Mouse (Mus musculus): ENCODE data around the gene Repin1. TPM values are rescaled to one million over a fixed set of nuclear protein-coding genes. Genes with fewer than 3 reads are reported as not detected.

Gene Repin1
- polyA plus RNA-seq, 1 experiment from 2014 or later = 44.1 TPM

DNA sequence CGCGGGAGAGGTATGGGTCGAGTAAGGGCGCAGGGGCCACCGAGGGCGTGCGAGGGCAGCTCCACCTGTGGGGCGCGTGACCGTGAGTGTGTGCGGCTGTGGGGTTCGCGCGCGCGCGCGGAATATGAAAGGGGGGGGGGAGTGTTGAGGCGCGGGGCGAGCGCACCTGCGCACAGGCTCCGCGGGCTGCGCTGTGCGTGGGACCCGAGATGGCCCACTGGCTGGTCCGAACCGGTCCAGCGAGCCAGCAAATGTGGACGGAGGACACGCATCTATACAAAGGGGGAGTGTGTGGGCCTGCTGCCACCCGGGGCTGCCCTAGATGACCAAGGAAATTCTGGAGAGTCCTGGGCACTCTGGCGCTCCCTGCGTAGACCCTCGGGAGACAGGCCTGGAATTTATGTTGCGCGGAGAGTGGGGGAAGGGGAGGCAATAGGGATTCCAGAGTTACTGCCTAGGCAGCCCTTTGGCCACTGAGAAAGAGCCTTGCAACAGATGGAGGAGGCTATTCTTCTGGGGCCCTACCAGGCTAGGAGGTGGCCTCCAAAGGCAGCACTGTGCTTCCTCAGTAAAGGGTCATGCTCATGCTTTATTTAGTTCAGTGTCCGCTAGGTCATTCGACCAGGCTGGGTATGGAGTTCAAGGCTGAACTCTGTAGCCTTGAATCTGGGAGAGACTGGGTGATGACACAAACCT lies 508 bp downstream of the Repin1 start:
- peak overlapping the region; percentile 87 for H3K4me2 ChIP-seq
- peak overlapping the region; percentile 94 for H3K9ac ChIP-seq (ENCODE audit: low read length)
- peak overlapping the region; percentile 74 for H3K27ac ChIP-seq (ENCODE audit: low read depth, low read length)
- H3K4me3 ChIP-seq (ENCODE audit: low read depth, low read length) = peak overlapping the region; percentile 92
- DNase-seq (ENCODE audit: low spot score, missing footprints) = peak; percentile 95
- ATAC-seq (ENCODE audit: low FRiP score) = peak; percentile 67
- peaks cover 28% of the 10 kb centered on the region for H3K36me3 ChIP-seq (ENCODE audit: control insufficient read depth, insufficient read depth, low read length)
- peaks cover 14% of the 10 kb centered on the region for H3K4me1 ChIP-seq (ENCODE audit: control insufficient read depth, insufficient read depth, low read length)
- H3K27me3 ChIP-seq (ENCODE audit: control insufficient read depth, insufficient read depth, low read length) = no peaks in the 10 kb centered on the region
- H3K9me3 ChIP-seq (ENCODE audit: control insufficient read depth, low read length) = no peaks in the 10 kb centered on the region; the same call in 1 of the 2 replicates
- 2% methylated on average over 38 of the region's 41 CpGs for WGBS

DNA sequence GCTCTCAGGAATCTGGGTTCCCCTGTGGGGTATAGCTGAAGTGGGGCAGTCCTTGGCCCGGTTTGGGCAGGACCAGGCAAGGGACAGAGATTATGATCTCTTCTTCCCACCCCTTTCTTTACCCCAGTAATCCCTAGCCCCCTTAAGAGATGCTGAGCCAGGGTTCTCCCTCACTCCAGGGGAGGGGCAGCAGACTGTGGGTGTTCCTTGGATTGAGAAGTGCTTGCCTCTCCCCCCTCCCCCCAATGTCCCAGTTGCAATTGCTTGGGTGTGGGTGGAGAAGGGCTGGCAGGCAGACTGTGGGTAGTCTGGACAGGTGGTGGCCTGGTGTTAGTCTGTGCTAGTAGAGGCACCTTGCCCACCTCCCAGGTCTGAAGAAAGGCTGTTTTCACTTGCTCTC lies 1.6 kb downstream of the Repin1 start:
- peak overlapping the region; percentile 87 for H3K4me2 ChIP-seq
- H3K9ac ChIP-seq (ENCODE audit: low read length) = peak overlapping the region; percentile 94
- no peaks in the 10 kb centered on the region for H3K27me3 ChIP-seq (ENCODE audit: control insufficient read depth, insufficient read depth, low read length)
- ATAC-seq (ENCODE audit: low FRiP score) = no peak
- H3K36me3 ChIP-seq (ENCODE audit: control insufficient read depth, insufficient read depth, low read length) = peaks cover 31% of the 10 kb centered on the region
- H3K4me3 ChIP-seq (ENCODE audit: low read depth, low read length) = peak overlapping the region; percentile 92
- no peak for DNase-seq (ENCODE audit: low spot score, missing footprints)
- H3K4me1 ChIP-seq (ENCODE audit: control insufficient read depth, insufficient read depth, low read length) = peaks cover 14% of the 10 kb centered on the region
- 38% methylated on average over 1 of the region's 1 CpGs for WGBS
- H3K27ac ChIP-seq (ENCODE audit: low read depth, low read length) = no peak overlapping the region
- no peaks in the 10 kb centered on the region; the same call in 1 of the 2 replicates for H3K9me3 ChIP-seq (ENCODE audit: control insufficient read depth, low read length)

DNA sequence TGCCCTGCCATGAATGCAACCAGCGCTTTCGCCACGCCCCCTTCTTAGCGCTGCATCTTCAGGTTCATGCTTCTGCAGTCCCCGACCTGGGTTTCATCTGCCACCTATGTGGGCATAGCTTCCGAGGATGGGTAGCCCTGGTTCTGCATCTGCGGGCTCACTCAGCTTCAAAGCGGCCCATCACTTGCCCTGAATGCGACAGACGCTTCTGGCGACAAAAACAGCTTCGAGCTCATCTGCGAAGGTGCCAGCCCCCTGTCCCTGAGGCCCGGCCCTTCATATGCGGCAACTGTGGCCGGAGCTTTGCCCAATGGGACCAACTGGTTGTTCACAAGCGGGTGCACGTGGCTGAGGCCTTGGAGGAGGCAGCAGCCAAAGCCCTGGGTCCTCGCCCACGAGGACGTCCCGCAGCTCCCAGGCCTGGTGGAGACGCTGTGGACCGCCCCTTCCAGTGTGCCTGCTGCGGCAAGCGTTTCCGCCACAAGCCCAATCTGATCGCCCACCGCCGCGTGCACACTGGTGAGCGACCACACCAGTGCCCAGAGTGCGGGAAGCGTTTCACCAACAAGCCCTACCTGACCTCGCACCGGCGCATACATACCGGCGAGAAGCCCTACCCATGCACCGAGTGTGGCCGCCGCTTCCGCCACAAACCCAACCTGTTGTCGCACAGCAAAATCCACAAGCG lies 3.0 kb downstream of the Repin1 start:
- peaks cover 31% of the 10 kb centered on the region for H3K36me3 ChIP-seq (ENCODE audit: control insufficient read depth, insufficient read depth, low read length)
- no peak overlapping the region for H3K9ac ChIP-seq (ENCODE audit: low read length)
- H3K4me2 ChIP-seq = no peak overlapping the region
- no peaks in the 10 kb centered on the region; the same call in 1 of the 2 replicates for H3K9me3 ChIP-seq (ENCODE audit: control insufficient read depth, low read length)
- DNase-seq (ENCODE audit: low spot score, missing footprints) = peak; percentile 70
- no peak overlapping the region for H3K27ac ChIP-seq (ENCODE audit: low read depth, low read length)
- H3K27me3 ChIP-seq (ENCODE audit: control insufficient read depth, insufficient read depth, low read length) = no peaks in the 10 kb centered on the region
- H3K4me3 ChIP-seq (ENCODE audit: low read depth, low read length) = no peak overlapping the region
- ATAC-seq (ENCODE audit: low FRiP score) = no peak
- H3K4me1 ChIP-seq (ENCODE audit: control insufficient read depth, insufficient read depth, low read length) = peaks cover 19% of the 10 kb centered on the region
- 93% methylated on average over 45 of the region's 45 CpGs for WGBS

DNA sequence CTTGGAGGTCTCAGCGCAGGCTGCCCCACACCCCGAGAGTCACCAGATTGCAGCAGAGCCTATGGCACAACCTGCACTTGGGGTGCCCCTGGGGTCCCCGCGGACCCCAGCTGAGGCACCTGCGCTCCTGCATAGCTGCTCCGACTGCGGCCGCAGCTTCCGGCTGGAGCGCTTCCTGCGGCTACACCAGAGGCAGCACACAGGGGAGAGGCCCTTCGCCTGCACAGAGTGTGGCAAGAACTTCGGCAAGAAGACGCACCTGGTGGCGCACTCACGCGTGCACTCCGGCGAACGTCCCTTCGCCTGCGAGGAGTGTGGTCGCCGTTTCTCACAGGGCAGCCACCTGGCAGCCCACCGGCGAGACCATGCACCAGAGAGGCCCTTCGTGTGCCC lies 3.5 kb downstream of the Repin1 start:
- Histone ChIP-seq H3K9ac (ENCODE audit: low read length) (no peak overlapping the region), H3K27ac (ENCODE audit: low read depth, low read length) (no peak overlapping the region), H3K27me3 (ENCODE audit: control insufficient read depth, insufficient read depth, low read length) (no peaks in the 10 kb centered on the region), H3K36me3 (ENCODE audit: control insufficient read depth, insufficient read depth, low read length) (peaks cover 31% of the 10 kb centered on the region), H3K4me2 (no peak overlapping the region), H3K4me1 (ENCODE audit: control insufficient read depth, insufficient read depth, low read length) (peaks cover 19% of the 10 kb centered on the region), H3K9me3 (ENCODE audit: control insufficient read depth, low read length) (no peaks in the 10 kb centered on the region; the same call in 1 of the 2 replicates), H3K4me3 (ENCODE audit: low read depth, low read length) (no peak overlapping the region)
- 96% methylated on average over 27 of the region's 27 CpGs for WGBS
- ATAC-seq (ENCODE audit: low FRiP score) (no peak), DNase-seq (ENCODE audit: low spot score, missing footprints) (peak; percentile 33)

DNA sequence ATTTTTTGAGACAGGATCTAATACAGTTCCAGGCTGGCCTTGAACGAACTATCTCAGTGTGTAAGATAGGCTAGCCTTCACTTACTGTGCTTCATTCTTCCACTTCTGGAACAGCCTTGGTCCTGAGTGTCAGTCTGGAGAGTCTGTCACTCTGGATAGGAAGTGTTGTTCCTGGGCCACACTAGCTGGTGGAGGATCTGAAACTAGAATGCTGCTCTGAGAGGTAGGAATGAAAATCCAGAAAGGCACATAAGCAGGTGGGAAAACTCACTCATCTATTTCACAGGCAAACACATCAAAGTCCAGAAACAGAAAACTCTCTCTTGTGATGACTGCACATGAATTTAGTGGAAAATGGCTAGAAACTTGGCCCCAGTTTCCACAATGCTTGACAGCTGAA lies 6.9 kb downstream of the Repin1 start:
- Histone ChIP-seq H3K9me3 (ENCODE audit: control insufficient read depth, low read length) (no peaks in the 10 kb centered on the region; the same call in 1 of the 2 replicates), H3K9ac (ENCODE audit: low read length) (no peak overlapping the region), H3K4me2 (no peak overlapping the region), H3K27me3 (ENCODE audit: control insufficient read depth, insufficient read depth, low read length) (no peaks in the 10 kb centered on the region), H3K36me3 (ENCODE audit: control insufficient read depth, insufficient read depth, low read length) (peaks cover 31% of the 10 kb centered on the region), H3K4me1 (ENCODE audit: control insufficient read depth, insufficient read depth, low read length) (peaks cover 8% of the 10 kb centered on the region), H3K4me3 (ENCODE audit: low read depth, low read length) (no peak overlapping the region), H3K27ac (ENCODE audit: low read depth, low read length) (no peak overlapping the region)
- WGBS = 97% methylated on average over 1 of the region's 1 CpGs
- no peak for ATAC-seq (ENCODE audit: low FRiP score)
- peak; percentile 85 for DNase-seq (ENCODE audit: low spot score, missing footprints)

DNA sequence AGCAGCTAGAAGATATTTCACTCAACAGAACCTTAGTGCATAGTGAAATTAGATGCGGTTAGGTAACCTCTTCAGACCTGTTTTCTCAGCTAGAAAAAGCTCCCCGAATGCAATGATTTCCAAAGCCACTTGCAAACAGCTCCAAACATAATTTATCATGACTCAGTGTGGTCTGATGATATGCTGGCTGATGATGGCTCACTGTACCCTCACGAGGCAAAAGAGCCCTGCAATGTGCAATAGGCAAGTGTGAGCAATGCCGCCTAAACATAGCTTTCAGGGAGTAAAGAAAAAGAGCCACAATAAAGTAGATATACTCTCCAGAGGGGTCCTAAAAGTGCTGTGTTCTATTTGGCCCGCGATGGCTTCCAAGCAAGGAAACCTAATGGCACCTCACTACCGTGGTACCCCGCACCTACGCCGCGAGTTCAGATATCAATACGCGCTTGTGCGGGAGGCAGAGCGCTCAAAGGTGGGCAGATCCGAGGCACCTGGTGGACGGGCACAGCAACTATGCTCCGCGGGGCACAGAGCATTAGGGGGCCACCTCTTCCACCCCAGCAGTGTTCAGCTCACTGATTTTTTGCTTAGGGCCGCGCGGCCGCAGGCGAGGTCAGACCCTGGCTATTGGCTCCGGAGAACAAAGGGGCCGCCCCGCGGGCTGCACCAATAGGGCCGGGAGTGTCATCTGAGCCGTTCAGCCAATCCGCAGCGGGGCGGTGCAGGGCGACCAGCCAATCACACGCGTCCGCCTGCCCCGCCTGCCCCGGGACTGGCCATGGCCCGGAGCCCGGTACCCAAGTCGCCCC lies 7.8 kb downstream of the Repin1 start, which contains the start of gene Zfp775:
TSS of gene Zfp775 (plus strand) at position 793 of the 809 bp plus-strand sequence.
- no peaks in the 10 kb centered on the region for H3K27me3 ChIP-seq (ENCODE audit: control insufficient read depth, insufficient read depth, low read length)
- H3K9me3 ChIP-seq (ENCODE audit: control insufficient read depth, low read length) = no peaks in the 10 kb centered on the region; the same call in 1 of the 2 replicates
- peak within 1 kb of the TSS; percentile 81 for H3K27ac ChIP-seq (ENCODE audit: low read depth, low read length)
- H3K36me3 ChIP-seq (ENCODE audit: control insufficient read depth, insufficient read depth, low read length) = peaks cover 22% of the 10 kb centered on the region
- peak; percentile 100 for ATAC-seq (ENCODE audit: low FRiP score)
- peak; percentile 98 for DNase-seq (ENCODE audit: low spot score, missing footprints)
- peak within 1 kb of the TSS; percentile 85 for H3K4me2 ChIP-seq
- H3K9ac ChIP-seq (ENCODE audit: low read length) = peak within 1 kb of the TSS; percentile 91
- WGBS = 5% methylated on average over 42 of the region's 42 CpGs
- peaks cover 8% of the 10 kb centered on the region for H3K4me1 ChIP-seq (ENCODE audit: control insufficient read depth, insufficient read depth, low read length)
- peak within 1 kb of the TSS; percentile 66 for H3K4me3 ChIP-seq (ENCODE audit: low read depth, low read length)

DNA sequence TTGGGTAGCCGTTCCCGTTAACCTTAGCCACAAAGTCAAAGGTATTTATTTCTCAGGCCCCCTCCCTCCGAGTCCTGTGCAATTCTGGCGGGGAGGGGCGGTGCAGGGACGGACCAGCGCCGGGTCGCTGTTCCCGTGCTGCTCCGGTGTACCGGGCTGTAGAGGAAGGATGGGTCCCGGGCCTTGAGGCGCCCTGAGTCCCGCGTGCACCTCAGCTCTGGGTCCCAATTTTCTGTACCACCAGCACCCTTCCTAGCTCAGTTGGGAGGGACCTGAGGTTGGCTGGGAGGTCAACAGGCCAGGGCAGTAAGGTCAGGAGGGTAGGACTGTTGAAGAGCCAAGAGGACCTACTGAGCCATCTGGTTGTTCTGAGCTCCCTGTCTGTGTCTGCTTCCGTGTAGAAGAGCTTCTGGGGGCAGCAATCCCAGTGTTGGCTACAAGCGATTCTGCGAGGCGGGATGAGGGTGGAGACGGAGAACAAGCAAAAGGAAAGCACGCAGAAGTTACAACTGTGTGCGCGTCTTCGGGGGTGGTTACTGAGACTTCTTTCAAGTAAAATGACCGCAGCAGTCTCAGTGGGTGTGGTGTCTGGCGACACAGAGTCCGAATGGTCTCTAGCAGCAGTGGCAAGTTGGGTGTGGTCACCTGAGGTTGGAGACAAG lies 8.5 kb downstream of the Repin1 start:
- Histone ChIP-seq H3K4me3 (ENCODE audit: low read depth, low read length) (peak overlapping the region; percentile 66), H3K27me3 (ENCODE audit: control insufficient read depth, insufficient read depth, low read length) (no peaks in the 10 kb centered on the region), H3K9me3 (ENCODE audit: control insufficient read depth, low read length) (no peaks in the 10 kb centered on the region; the same call in 1 of the 2 replicates), H3K27ac (ENCODE audit: low read depth, low read length) (peak overlapping the region; percentile 81), H3K4me1 (ENCODE audit: control insufficient read depth, insufficient read depth, low read length) (peaks cover 8% of the 10 kb centered on the region), H3K9ac (ENCODE audit: low read length) (peak overlapping the region; percentile 91), H3K4me2 (peak overlapping the region; percentile 85), H3K36me3 (ENCODE audit: control insufficient read depth, insufficient read depth, low read length) (peaks cover 15% of the 10 kb centered on the region)
- 2% methylated on average over 28 of the region's 28 CpGs for WGBS
- peak; percentile 82 for ATAC-seq (ENCODE audit: low FRiP score)
- peak; percentile 92 for DNase-seq (ENCODE audit: low spot score, missing footprints)

DNA sequence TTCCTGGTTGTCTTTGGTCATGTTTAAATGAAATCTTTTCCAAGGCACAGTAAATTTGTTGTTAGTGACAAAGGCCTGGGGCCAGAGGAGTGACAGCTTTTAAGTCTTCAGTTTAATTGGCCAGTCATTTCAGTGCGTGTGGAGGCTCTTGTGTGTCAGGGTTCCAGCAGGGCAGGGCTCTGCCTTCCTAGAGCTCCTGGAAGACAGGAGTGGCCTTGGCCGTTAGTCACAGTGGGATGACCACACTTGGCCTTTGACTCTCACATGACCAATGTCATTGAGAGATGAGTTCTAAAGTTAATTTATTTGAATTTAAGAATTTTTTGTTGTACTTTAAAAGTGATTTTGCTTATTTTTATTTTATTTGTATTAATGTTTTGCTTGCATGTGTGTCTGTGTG lies 14.4 kb downstream of the Repin1 start:
- 79% methylated on average over 2 of the region's 2 CpGs for WGBS
- H3K27me3 ChIP-seq (ENCODE audit: control insufficient read depth, insufficient read depth, low read length) = no peaks in the 10 kb centered on the region

More for the DNA sequence above, 14.4 kb downstream of the Repin1 start:
- Histone ChIP-seq H3K4me1 (ENCODE audit: control insufficient read depth, insufficient read depth, low read length) (no peaks in the 10 kb centered on the region), H3K9ac (ENCODE audit: low read length) (no peak overlapping the region), H3K4me2 (no peak overlapping the region), H3K4me3 (ENCODE audit: low read depth, low read length) (no peak overlapping the region), H3K36me3 (ENCODE audit: control insufficient read depth, insufficient read depth, low read length) (no peaks in the 10 kb centered on the region), H3K27ac (ENCODE audit: low read depth, low read length) (no peak overlapping the region), H3K9me3 (ENCODE audit: control insufficient read depth, low read length) (no peaks in the 10 kb centered on the region)
- ATAC-seq (ENCODE audit: low FRiP score) (no peak), DNase-seq (ENCODE audit: low spot score, missing footprints) (no peak)
